Mouse (Mus musculus): ENCODE results near the gene Slc25a22.

The Slc25a22 gene

DNA sequence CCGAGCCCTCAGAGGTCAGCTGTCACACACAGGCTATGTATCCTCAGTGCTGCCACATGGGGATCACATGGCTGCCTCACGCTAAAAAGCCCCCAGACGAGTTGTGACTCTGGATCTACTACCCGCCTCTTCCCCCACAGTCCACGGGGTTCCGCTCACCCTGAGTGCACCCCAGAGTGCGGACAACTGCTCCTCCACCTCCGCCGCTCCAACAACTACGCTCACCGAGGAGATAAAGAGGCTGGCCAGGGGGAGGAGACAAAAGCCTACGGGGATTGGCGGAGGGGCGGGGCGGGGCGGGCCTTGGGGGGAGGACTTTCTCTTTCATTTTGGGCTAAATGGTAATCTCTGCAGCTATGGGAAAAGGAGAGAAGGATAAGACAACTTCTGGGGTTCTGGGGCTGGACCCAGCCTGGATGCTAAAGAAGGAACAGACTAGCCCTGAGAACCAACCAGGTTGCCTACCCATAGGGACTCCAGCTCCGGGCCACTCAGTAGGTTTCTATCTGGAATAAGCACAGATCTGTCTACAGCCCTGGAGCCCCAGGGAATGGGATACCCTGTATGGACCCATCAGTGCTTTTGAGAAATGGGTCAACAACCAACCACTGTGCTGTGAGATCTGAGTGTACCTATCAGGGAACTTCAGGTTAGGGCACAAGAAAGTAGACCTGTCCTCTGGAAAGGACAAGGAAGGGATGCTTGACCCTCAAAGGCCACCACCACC, 2.4 kb downstream of the Slc25a22 start:
- DNase-seq (ENCODE audit: low spot score): peak; percentile 78

DNA sequence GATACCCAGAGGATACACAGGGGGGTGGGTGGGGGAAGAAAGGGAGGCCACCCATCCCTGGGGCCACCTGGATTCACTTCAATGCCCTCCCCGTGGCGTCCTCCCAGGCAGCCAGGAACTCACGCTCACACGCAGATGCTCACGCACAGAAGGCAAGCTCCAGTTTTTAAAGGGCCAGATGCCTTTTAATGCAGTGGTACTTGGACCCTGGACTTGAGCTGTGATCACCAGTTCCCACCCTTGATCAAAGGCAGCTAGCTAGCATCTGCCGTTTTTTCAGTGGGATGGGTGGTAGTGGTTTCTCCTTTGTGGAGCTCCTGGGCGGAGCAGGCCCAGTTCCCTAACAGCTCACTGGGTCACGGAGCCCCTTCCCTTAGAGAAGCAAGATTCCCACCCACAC, 3.2 kb downstream of the Slc25a22 start:
- no peak for DNase-seq (ENCODE audit: low spot score)

DNA sequence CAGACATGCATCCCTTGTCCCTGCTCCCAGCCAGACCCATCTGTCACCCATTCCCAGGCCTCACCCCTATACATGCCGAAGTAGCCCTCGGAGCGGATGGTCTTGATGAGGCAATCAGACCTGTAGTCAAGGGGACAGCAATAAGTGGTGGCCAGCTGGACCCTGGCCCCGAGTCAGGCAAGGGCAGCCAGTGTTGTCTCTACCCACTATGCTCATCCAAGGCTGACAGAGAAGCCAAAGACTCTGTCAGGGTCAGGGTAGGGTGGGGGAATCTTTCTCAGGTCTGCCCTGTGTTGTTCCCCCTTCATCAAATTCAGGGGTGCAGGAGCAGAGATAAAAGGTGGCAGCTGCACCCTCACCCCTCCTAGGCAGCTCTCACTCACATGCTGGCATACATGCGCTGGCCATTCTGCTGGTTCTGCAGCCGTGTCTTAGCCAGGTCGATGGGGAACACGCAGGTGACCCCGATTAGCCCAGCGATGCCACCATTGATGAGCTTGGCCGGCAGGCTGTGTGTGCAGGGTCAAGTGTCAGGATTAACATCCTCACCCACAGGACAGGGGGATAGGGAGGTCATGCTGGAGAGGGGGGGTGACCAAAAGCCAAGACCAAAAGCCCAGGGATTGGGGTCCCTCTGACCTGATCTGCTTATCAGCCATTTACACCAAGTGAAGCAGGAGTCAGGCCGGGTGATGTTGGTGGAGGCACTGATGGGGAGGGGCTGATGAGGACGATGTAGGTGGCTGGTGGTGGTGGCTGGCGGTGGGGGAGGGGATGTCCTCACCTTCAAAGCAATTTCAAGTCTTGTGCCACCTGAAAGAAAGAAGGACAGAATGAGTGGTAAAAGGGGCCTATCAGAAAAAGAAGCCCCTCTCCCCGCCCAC, 3.9 kb downstream of the Slc25a22 start:
- DNase-seq (ENCODE audit: low spot score): no peak

DNA sequence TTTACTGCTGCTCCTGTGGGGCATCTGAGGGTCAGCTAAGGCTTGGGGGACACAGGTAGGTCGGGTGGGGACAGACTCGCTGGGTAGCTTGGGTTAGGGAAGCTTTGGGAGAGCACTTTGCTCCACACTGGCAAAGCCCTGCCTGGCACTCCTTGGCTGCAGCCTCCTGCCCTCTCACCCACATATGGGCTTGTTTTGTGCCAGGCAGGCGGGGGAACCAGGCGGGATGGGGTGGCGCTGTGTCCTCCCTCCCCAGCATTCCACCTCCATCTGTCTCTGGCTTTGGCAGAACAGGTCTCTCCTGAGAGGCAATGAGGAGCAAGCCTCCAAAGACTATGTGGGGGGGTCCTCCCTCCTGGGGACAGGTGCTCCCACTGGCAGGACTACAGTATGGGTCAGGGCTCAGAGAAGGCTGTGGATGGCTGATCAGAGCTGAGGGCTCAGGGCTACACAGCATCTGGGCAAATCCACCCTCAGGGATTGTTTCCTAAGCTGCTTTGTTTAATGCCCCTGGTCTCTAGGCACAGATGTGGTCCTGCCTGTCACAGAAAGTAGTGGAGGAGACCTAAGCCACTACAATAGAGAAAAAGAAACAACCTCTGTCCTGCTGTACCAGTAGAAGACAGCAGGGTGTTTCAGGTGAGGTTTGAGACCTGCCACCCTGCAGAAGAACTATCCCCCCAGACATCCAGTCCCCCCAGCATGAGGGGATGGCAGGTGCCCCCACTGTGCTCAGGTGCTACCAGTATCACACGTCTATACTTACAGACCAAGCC, 4.8 kb downstream of the Slc25a22 start:
- DNase-seq (ENCODE audit: low spot score): no peak

DNA sequence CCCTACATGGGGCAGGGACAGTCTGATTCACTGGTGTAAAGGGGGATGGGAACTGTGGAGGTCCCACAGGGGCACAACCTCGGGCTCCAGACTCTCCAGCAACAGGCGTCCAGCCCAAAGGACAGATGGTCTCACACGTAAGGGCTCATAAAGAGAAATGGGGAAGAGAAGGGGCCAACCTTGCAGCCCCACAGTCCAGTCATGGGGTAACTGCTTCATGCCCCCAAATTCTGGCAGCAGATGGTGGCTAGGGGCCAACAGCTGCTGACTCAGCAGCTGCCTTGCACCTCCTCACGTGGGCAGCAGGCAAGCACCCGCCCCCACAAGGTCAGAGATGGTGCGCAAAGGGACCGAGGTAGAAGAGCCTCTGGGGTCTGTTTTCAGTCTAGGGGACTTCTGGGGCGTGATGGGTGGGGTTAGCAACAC, 5.5 kb downstream of the Slc25a22 start:
- no peak for DNase-seq (ENCODE audit: low spot score)

DNA sequence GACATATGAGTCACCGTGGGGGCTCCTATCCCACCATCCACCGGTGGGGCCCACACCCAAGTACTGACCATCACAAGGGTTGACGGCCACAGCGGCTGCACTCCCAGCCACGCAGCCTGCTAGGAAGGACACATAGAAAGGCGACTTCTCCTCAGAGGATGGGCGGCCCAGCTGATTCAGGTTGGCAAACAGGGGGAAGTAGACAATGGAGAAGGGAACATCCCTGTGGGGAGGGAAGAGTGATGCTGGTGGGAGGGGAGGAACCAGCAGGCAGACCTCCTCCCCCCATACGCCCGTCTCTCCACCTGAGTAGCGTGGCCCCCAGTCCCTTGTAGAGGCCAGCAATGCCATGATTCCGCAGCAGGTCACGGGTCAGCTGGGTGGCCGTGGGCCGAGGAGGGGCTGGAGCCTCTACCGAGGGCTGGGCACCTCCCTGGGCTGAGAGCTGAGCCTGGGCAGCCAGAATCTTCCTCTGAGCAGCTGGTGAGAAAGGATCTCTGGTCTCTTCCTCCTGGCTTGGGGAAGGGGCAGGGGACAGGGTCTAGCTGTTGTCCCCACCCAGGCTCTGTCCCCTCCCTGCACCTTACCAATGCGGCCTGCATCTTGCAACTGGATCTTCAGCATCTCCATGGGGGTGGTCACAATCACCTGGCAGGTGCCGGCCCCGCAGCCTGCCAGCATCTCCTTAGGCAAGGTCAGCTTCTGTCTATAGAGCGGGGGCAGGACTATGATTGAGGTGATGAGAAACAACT, 6.1 kb downstream of the Slc25a22 start:
- DNase-seq (ENCODE audit: low spot score): no peak

DNA sequence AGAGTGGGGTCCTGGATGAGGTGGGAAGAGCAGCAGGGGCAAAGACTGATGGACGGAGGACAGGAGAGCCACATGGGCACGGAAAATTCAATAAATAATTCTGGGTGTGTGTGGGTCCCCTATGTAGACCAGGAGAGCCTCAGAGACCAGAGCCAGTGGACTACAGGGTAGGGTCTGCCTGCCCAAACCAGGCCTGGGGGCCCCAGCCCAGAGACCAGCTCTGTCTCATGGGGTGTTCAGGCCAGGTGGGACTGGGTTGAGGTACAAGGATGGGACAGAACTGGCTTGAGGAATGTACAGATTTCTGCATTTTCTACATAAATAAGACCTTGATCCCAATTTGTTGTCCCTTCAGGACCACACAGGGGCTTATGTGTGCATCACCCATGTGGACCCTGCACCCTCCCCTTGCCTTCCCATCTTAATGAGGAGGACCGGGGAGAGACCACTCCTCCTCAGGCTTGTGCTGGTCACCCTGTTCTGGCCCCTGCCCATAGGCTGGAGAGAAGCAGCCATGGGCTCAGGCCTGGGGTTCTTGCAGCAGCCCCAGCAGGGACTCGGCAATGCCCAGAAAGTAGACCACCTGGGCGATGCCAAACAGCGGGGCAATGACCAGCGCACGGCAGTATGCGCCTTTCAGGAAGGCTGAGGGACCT, 7.0 kb downstream of the Slc25a22 start:
- DNase-seq (ENCODE audit: low spot score): no peak

DNA sequence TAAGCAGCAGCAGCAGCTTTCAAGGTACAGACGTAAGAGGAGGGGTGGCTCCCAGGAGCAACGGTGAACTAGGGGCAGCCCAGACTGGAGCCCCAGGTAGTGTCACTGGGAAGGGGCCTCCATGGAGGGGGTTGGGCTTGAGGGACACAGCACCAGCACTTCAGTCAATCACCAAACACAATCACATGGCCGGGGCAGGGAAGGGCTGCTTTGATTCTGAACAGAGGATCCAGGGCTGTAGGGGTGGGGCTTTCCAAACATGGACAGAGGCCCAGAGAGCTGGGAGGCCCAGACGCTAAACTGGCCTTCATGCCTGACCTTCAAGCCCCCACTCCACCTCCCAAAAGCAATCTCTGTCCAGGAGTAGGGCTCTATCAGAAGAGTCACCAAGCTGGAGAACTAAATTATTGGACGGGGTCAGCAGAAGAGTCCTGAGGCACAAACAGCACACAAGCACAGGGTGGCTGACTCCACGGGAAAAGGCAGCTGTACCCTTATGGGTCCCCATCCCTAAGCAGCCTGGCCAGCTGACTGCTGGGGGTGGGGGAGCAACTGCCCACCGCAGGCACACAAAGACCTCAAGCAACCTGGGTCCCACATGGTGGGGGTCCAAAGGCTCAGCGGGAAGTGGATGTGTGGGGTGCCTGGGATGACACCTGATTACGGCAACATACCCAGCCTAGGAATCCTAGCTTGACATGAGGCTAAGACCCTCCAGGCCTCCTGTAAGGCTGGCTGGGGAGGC, 7.7 kb downstream of the Slc25a22 start:
- no peak for DNase-seq (ENCODE audit: low spot score)

DNA sequence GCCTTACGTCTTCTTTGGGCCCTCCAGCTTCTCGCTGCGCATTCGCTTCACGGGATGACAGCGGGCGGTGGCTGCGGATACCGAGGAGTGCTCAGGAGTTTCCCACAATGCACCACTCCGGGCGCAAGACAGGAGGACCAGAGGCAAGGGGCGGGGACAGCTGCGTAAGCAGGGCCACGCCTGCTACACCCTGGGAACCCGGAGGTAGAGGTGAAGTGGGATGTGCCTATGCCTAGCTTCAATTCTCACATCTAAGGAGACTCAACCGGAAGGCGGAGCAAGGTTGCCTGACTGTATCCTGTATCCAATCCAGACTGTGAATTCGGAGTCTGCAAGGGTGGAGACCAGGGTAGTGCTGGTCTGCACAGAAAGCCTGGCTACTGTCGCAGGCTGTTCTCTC, 8.4 kb downstream of the Slc25a22 start, which contains the start of gene Cend1:
TSS of gene Cend1 (minus strand) at position 182 of the 400 bp plus-strand sequence.
- DNase-seq (ENCODE audit: low spot score): no peak

DNA sequence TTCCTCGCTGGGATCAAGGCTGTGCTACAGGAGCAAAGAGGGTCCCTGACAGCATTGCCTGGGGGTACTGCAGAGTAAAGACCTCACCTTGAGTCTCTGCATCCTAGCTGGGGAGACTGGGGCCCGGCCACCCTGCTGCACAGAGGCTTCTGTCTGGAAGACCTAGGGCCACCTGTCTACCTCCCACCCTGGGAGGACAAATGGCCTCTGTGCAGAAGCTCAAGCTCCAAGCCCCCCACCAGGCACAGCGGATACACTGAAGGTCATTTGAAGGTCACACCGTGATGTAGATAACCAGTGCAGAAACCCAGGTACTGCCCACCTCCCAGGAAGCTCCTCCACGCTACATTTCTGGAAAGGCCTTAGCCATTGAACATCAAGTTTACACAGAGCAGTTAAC, 9.0 kb downstream of the Slc25a22 start:
- no peak for DNase-seq (ENCODE audit: low spot score)

DNA sequence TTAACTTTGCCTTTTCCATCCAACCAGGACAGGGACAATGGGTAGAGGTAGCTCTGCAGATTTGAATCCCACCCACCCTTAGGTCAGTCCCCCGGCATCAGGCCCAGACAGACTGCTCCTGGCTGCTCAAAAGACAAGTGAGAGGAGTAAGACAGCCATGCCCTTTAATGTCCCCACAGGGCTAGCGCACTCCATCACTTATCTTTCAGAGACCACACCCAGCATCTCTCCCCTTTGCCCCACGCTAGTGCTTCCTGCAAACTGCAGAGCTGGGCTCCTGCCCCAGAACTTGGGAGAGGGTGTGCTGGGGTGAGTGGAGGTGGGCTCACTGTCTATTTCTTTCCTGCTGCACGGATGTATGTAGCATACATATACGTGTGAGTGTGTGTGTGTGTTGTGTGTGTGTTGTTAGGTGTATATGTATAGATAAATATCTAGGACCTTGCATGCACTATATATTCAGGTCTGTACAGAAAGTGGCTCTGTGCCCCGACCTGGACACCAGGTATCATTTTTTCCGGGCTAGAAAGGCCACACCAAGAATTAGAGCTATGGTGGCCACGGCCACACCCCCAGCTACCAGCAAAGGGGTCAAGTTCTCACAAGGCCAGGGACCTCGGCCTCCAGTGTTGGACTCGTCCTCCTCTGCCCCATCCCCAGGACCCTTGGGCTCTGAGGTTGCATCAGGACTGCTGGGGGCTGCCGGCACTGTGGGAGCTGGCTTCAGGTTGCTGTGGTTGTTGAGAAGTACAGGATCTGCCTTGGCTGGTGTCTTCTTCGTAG, 10.6 kb downstream of the Slc25a22 start:
- no peak for DNase-seq (ENCODE audit: low spot score)

DNA sequence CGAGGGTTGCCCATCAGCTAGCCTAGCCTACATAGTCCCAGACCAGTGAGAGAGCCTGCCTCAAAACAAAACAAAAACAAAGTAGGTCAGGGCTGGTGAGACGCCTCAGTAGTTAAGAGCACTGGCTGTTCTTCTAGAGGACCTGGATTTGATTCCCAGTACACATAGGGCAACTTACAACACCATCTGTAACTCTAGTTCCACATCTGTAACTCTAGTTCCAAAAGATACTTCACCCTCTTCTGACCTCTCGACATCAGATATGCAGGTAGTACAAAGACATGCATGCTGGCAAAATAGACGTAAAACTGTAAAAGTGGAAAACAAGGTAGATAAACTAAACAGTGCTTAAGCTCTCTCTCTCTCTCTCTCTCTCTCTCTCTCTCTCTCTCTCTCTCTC, 13.9 kb downstream of the Slc25a22 start:
- no peak for DNase-seq (ENCODE audit: low spot score)

DNA sequence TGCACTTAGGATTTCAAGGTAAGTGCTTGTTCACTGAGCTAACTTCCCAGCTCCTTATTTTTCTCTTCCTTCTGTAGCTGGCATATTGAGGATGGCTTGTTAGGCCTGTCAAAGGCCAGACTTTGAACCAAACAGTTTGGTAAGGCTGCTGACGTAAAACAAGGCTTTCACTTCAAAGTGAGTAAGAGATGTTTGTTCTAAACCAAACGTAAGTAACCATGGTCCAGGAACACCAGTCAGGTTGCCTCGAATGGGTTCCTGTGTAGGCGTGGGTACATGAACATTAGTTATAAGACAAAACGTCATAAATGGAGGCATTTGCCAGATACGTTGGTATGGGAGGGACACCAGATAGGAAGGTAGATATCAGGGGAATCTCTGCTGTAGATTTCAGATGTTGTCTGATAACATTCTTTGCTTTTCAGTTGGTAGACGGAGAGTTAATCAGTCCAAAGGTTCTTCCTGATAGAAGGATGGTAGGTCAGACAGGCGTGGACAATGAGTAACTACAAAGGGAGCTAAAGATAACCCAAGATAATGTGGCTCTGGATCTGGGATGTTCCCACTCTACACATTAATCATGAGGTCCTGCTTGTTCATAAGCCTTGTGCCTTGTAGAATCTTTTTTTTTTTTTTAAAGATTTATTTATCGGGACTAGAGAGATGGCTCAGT, 17.5 kb downstream of the Slc25a22 start:
- peak; percentile 81 for DNase-seq (ENCODE audit: low spot score)

DNA sequence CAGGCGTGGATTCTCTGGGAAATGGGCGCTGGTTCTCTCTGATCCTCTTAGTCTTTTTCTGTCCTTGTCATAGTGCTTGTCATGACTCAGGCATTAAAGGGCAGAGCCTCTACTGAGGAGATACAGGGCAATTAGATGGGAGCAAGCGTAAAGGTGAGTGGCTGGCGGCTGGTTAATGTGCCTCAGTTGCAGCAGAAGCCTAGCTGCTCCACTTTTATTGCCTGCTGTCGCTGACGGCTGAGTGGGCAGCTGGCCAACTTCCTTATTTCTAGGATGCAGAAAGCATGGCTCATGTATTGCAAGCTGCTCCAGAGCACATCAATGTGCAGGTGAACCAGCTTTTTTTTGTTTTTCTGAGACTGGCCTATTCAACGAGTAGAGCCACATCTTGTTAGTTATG, 18.7 kb downstream of the Slc25a22 start:
- no peak for DNase-seq (ENCODE audit: low spot score)

DNA sequence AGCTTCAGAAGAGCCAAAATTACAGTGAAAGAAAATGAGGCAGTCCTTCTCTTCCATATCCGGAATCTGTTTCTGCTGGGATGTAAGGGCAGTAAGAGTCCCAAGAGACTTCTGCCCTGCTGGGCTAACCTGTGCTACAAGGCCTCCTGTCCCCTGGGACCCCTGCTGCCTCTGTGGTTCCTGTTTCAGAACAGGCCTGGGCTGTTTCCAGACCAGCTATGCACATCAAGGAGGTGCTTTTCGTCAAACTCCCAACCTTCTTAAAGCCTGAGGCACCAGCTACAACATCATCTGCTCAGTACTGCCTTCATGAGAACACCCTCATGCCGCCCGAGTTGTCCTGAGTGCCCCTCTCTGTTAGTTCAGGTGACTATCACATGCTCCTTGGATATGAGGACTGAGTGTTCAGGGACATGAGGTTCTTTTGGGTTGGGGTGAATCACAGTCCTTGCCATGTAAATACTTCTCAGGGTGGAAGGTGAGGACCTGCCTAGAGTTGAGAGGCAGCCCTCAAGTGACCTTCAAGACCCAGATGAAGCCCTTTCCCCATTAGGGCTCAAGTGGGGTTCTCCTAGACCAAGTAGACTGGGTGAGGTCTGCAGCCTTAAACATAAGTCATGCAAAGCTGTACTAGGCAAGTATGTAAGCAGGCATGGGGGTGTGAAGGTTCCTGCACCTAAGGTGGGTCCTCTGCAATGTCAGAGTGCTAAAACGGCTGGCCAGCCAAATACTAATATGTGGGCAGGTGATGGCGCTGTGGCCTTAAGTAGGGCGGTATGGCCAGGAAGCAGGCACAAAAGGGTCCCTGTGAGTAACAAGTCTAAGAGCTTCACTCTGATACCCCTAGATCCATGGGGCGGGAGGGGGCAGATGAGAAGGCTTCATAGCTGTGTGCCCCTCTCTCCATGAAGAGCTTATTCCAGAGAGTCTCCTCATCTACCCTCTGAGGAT, 19.7 kb downstream of the Slc25a22 start:
- DNase-seq (ENCODE audit: low spot score): no peak

DNA sequence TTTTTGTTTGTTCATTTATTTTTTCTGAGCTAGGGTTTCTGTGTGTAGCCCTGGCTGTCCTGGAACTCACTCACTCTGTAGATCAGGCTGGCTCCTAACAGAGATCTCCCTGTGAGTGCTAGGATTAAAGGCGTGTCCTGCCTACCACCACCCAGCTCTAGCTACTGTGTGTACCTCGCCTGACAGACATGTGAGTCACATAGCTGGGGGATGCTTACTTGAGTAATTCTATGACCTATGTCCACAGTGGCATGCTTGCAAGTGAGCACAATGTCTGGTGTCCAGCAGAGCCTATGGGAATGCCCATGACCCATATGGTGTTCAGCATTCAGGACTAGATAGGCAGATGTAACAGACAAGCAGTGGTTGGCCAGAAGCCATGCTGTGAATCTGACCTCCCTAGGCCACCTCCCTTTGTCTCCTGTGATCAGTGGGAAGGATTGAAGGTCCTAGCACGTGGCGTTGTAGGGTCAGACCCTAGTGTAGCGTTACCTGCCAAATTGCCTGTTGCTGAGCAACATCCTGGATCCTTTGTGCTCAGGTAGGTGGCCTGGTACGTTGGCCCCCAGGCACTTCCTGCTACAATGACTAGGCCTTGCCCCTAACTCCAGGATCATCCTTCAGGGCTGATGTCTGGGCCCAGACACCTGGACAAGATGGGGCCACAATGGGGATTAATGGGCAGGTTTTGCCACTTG, 21.4 kb downstream of the Slc25a22 start:
- DNase-seq (ENCODE audit: low spot score): no peak
